Mouse (Mus musculus) olfactory bulb, adult 2 months (tissue): ENCODE results near the gene Acd. TPM values are rescaled to one million over a fixed set of nuclear protein-coding genes. Genes with fewer than 3 reads are reported as not detected.

ENCODE experiments used
- H3K27ac ChIP-seq: fragments of 200-500 bp; 2 replicates; pipeline ENCODE4 v1.5.1; 2012; ENCODE audit warnings: low read depth, low read length; ENCODE audit not compliant: insufficient read depth
- H3K4me1 ChIP-seq: fragments of 200-500 bp; 2 replicates; pipeline ENCODE4 v1.6.1; 2012; ENCODE audit warnings: low read length; ENCODE audit not compliant: control insufficient read depth, insufficient read depth
- H3K4me3 ChIP-seq: fragments of 200-500 bp; 2 replicates; pipeline ENCODE4 v1.5.1; 2012; ENCODE audit warnings: mild to moderate bottlenecking, low read depth, low read length, moderate library complexity; ENCODE audit not compliant: insufficient read depth
- CTCF ChIP-seq: fragments of 200-500 bp; IDR thresholded peaks from 2 replicates; pipeline ENCODE4 v1.5.1; 2012; ENCODE audit warnings: low read depth, mild to moderate bottlenecking, low read length, moderate library complexity; ENCODE audit not compliant: insufficient read depth
- POLR2A ChIP-seq: fragments of 200-500 bp; IDR thresholded peaks from 2 replicates; pipeline ENCODE4 v1.6.1; 2012; ENCODE audit warnings: mild to moderate bottlenecking, low read depth, low read length, moderate library complexity; ENCODE audit not compliant: insufficient read depth
- WGBS: fragments of 180-500 bp; shearing (Covaris S2); methylation state at CpG from one replicate; pipeline ENCODE4 v1.1.7; 2018; 5-methylcytosine and 5-hydroxymethylcytosine counted together
- polyA plus RNA-seq: library from polyadenylated mRNA; stranded (reverse); fragments of >200 nt; gene quantifications from 2 replicates; pipeline ENCODE4 v1.2.4, GENCODE M21; 2012; ENCODE audit warnings: low replicate concordance; ENCODE audit not compliant: missing spikeins, insufficient read depth, insufficient read length

The Acd gene
- polyA plus RNA-seq, 1 experiment: not detected

GRCm38 (mm10) chr8:105716302-105716945, 15.5 kb upstream of the Acd start:
- no peak for TF ChIP-seq CTCF
- no peak for TF ChIP-seq POLR2A
- Histone ChIP-seq H3K27ac (no peak overlapping the region), H3K4me3 (no peak overlapping the region), H3K4me1 (no peaks in the 10 kb centered on the region)
- 92% methylated on average over 15 of the region's 15 CpGs for WGBS

- Histone ChIP-seq H3K4me1 (no peaks in the 10 kb centered on the region), H3K27ac (no peak overlapping the region), H3K4me3 (no peak overlapping the region)
- TF ChIP-seq CTCF: no peak
- WGBS: 74% methylated on average over 6 of the region's 6 CpGs
Measured at GRCm38 (mm10) chr8:105715042-105715441, 14.1 kb upstream of the Acd start.

- no peak overlapping the region for H3K4me3 ChIP-seq
Measured at GRCm38 (mm10) chr8:105714139-105714538, 13.2 kb upstream of the Acd start.

GRCm38 (mm10) chr8:105712286-105712685, 11.4 kb upstream of the Acd start:
- H3K4me1 ChIP-seq: peaks cover 9% of the 10 kb centered on the region
- 87% methylated on average over 3 of the region's 3 CpGs for WGBS
- TF ChIP-seq POLR2A (no peak), CTCF (no peak)
- H3K27ac ChIP-seq: no peak overlapping the region
- no peak overlapping the region for H3K4me3 ChIP-seq

More at GRCm38 (mm10) chr8:105714139-105714538, 13.2 kb upstream of the Acd start:
- WGBS: 7% methylated on average over 3 of the region's 3 CpGs
- TF ChIP-seq CTCF: peak; percentile 26; the same call in 1 of the 2 replicates
- no peak for TF ChIP-seq POLR2A
- Histone ChIP-seq H3K27ac (no peak overlapping the region), H3K4me1 (no peaks in the 10 kb centered on the region)

GRCm38 (mm10) chr8:105709317-105709716, 8.4 kb upstream of the Acd start:
- Histone ChIP-seq H3K4me1 (peaks cover 9% of the 10 kb centered on the region), H3K4me3 (no peak overlapping the region), H3K27ac (no peak overlapping the region)
- TF ChIP-seq CTCF (no peak), POLR2A (no peak)
- WGBS: 77% methylated on average over 14 of the region's 14 CpGs

- H3K27ac ChIP-seq: no peak overlapping the region
- 96% methylated on average over 8 of the region's 8 CpGs for WGBS
- peaks cover 9% of the 10 kb centered on the region for H3K4me1 ChIP-seq
- H3K4me3 ChIP-seq: no peak overlapping the region
- TF ChIP-seq POLR2A (no peak), CTCF (no peak)
Measured at GRCm38 (mm10) chr8:105708675-105709074, 7.8 kb upstream of the Acd start.

GRCm38 (mm10) chr8:105707498-105708403, 6.8 kb upstream of the Acd start, which contains the start of the genes 4933405L10Rik and Enkd1:
4933405L10Rik (plus strand) TSS chr8:105707655.
Enkd1 (minus strand) TSS chr8:105708210.
- H3K27ac ChIP-seq: no peak within 1 kb of the TSS
- peak within 1 kb of the TSS; percentile 66 for H3K4me3 ChIP-seq
- 1% methylated on average over 55 of the region's 55 CpGs for WGBS
- no peak for TF ChIP-seq POLR2A
- no peak for TF ChIP-seq CTCF
- peaks cover 13% of the 10 kb centered on the region for H3K4me1 ChIP-seq

- H3K4me3 ChIP-seq: no peak overlapping the region
Measured at GRCm38 (mm10) chr8:105706426-105706825, 5.5 kb upstream of the Acd start.

GRCm38 (mm10) chr8:105704955-105705354, 4.1 kb upstream of the Acd start:
- 88% methylated on average over 6 of the region's 6 CpGs for WGBS
- Histone ChIP-seq H3K27ac (no peak overlapping the region), H3K4me1 (peaks cover 28% of the 10 kb centered on the region), H3K4me3 (no peak overlapping the region)
- TF ChIP-seq POLR2A: no peak
- no peak for TF ChIP-seq CTCF

More at GRCm38 (mm10) chr8:105706426-105706825, 5.5 kb upstream of the Acd start:
- Histone ChIP-seq H3K4me1 (peaks cover 23% of the 10 kb centered on the region), H3K27ac (no peak overlapping the region)
- WGBS: 72% methylated on average over 12 of the region's 12 CpGs
- no peak for TF ChIP-seq POLR2A
